Comparison of ENCODE assay signal across 20 mouse cellular contexts in the genomic region with DNA sequence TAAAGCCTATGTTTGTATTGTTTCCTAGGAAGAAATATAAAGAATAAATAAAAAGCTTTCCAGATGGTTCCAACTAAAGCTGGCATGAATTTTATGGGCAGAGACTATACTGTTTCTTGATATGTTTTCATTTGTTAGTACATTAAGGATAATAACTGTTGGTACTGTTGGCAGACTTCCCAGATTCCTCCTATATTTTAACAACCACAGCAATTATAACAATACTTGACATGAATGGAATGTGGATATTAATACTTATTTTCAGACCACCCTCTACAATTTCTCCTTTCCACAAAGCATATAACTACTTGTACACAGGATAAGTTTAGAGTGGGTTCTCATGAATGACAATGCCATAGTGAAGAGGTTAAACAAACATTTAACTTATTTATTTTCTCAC.
"Had no signal": no experiment of that assay in that cellular context is flagged by ENCODE, and none has a peak within 500 bp of the region (broad histone marks: within the 10 kb centered on the region; RNA-seq: fewer than 3 reads in every experiment).

No protein-coding gene starts in this region.

- H3K36me3 ChIP-seq: lung, embryonic 15.5 days; midbrain, embryonic 13.5 days; midbrain, embryonic 15.5 days; neural tube, embryonic 13.5 days; neural tube, embryonic 15.5 days had no signal

- H3K27ac ChIP-seq: lung, embryonic 15.5 days; macrophage; midbrain, embryonic 13.5 days; midbrain, embryonic 15.5 days; neural tube, embryonic 13.5 days; neural tube, embryonic 15.5 days had no signal

- H3K4me3 ChIP-seq: lung, embryonic 15.5 days; megakaryocyte, embryonic 14.5 days; midbrain, embryonic 13.5 days; midbrain, embryonic 15.5 days; myocyte; neural tube, embryonic 13.5 days; neural tube, embryonic 15.5 days had no signal

- H3K9me3 ChIP-seq: lung, embryonic 15.5 days; megakaryocyte, embryonic 14.5 days; midbrain, embryonic 13.5 days; midbrain, embryonic 15.5 days; neural tube, embryonic 13.5 days; neural tube, embryonic 15.5 days had no signal

- H3K4me2 ChIP-seq: lung, embryonic 15.5 days; midbrain, embryonic 11.5 days; midbrain, embryonic 13.5 days; midbrain, embryonic 15.5 days; neural tube, embryonic 13.5 days; neural tube, embryonic 15.5 days had no signal

- DNase-seq: lung, adult 18-20 months; lung, postnatal 36 days; retina, postnatal 1 day; right cerebral cortex, adult 18-20 months; right cerebral cortex, postnatal 25 days; right cerebral cortex, postnatal 4 days; spleen, adult 18-20 months; thymus, adult 2 months; thymus, postnatal 25 days; thymus, postnatal 4 days had no signal

- ATAC-seq: lung, postnatal 0 days; midbrain, embryonic 13.5 days; midbrain, embryonic 15.5 days had no signal

- H3K9ac ChIP-seq: lung, embryonic 15.5 days; midbrain, embryonic 13.5 days; midbrain, embryonic 15.5 days; neural tube, embryonic 13.5 days; neural tube, embryonic 15.5 days had no signal

- H3K4me1 ChIP-seq: lung, embryonic 15.5 days; megakaryocyte, embryonic 14.5 days; midbrain, embryonic 13.5 days; midbrain, embryonic 15.5 days; neural tube, embryonic 13.5 days; neural tube, embryonic 15.5 days had no signal

- H3K27me3 ChIP-seq: lung, embryonic 15.5 days; megakaryocyte, embryonic 14.5 days; midbrain, embryonic 13.5 days; midbrain, embryonic 15.5 days; neural tube, embryonic 13.5 days; neural tube, embryonic 15.5 days had no signal
